Mouse (Mus musculus) forebrain, postnatal 0 days (tissue): ENCODE measurements around the gene Ap1g2. TPM values are rescaled to one million over a fixed set of nuclear protein-coding genes. Genes with fewer than 3 reads are reported as not detected.

Experiments
- ATAC-seq: fragments of 200-750 bp; cut with Nextera tagmentation; 2 replicates; pipeline ENCODE4 v1.8.0; 2017; ENCODE audit warnings: mild to moderate bottlenecking, moderate library complexity
- DNase-seq: peaks from one replicate; pipeline ENCODE4 v3.0.0-alpha.2; 2015
- H3K27ac ChIP-seq: fragments of 300-500 bp; sonication (generic); 2 replicates; pipeline ENCODE4 v1.5.1; 2014; ENCODE audit warnings: low read depth, mild to moderate bottlenecking, antibody characterized with exemption, low read length, moderate library complexity, mixed read lengths
- H3K27me3 ChIP-seq: fragments of 300-500 bp; sonication (generic); 2 replicates; pipeline ENCODE4 v1.6.1; 2014; ENCODE audit warnings: mild to moderate bottlenecking, low read length, mixed read lengths; ENCODE audit not compliant: insufficient read depth
- H3K36me3 ChIP-seq: fragments of 300-500 bp; sonication (generic); 2 replicates; pipeline ENCODE4 v1.6.1; 2014; ENCODE audit warnings: mild to moderate bottlenecking, moderate library complexity; ENCODE audit not compliant: insufficient read depth
- H3K4me1 ChIP-seq: fragments of 300-500 bp; sonication (generic); 2 replicates; pipeline ENCODE4 v1.6.1; 2014; ENCODE audit warnings: antibody characterized with exemption; ENCODE audit not compliant: insufficient read depth
- H3K4me2 ChIP-seq: fragments of 300-500 bp; sonication (generic); 2 replicates; pipeline ENCODE4 v1.6.1; 2014; ENCODE audit warnings: low read depth, mild to moderate bottlenecking, moderate library complexity
- H3K4me3 ChIP-seq: fragments of 300-500 bp; sonication (generic); 2 replicates; pipeline ENCODE4 v1.5.1; 2014; ENCODE audit warnings: low read depth, low read length, mixed read lengths
- H3K9ac ChIP-seq: fragments of 300-500 bp; sonication (generic); 2 replicates; pipeline ENCODE4 v1.6.1; 2014; ENCODE audit warnings: mild to moderate bottlenecking
- H3K9me3 ChIP-seq: fragments of 300-500 bp; sonication (generic); 2 replicates; pipeline ENCODE4 v1.6.1; 2016; ENCODE audit warnings: low read length
- CTCF ChIP-seq: sonication (generic); IDR thresholded peaks from 2 replicates; pipeline ENCODE4 v1.5.1; 2016; ENCODE audit warnings: antibody characterized with exemption, control low read depth, low read depth
- WGBS: fragments of 180-500 bp; shearing (Covaris S2); extraction: QIAGEN DNeasy Blood & Tissue Kit; methylation state at CpG from one replicate; pipeline ENCODE4 v1.1.7; 2014; 5-methylcytosine and 5-hydroxymethylcytosine counted together
- polyA plus RNA-seq: library from polyadenylated mRNA; unstranded; fragments of >200 nt; fragmentation: Nextera tagmentation; extraction: Ambion mirVana; gene quantifications from 2 replicates; pipeline ENCODE4 v1.2.1, GENCODE M21; 2015
- total RNA-seq: library from RNA; depleted of rRNA; stranded (reverse); fragments of >200 nt; gene quantifications from 2 replicates; pipeline ENCODE4 v1.2.3, GENCODE M21; 2014

The Ap1g2 gene
- total and polyA plus RNA-seq, 2 experiments from 2014 or later: 5.5 to 12.8 TPM

GRCm38 (mm10) chr14:55113975-55114645 lies 7.7 kb upstream of the Ap1g2 start:
- TF ChIP-seq CTCF: peak; percentile 66
- Histone ChIP-seq H3K4me3 (peak overlapping the region; percentile 86), H3K9me3 (no peaks in the 10 kb centered on the region), H3K4me1 (peaks cover 43% of the 10 kb centered on the region), H3K27ac (peak overlapping the region; percentile 97), H3K27me3 (no peaks in the 10 kb centered on the region), H3K4me2 (peak overlapping the region; percentile 76), H3K9ac (peak overlapping the region; percentile 95), H3K36me3 (peaks cover 7% of the 10 kb centered on the region)
- ATAC-seq (no peak), DNase-seq (no peak)
- 10% methylated on average over 26 of the region's 26 CpGs for WGBS

GRCm38 (mm10) chr14:55113351-55113974 lies 7.1 kb upstream of the Ap1g2 start:
- H3K4me3 ChIP-seq: peak overlapping the region; percentile 86
- H3K4me1 ChIP-seq: peaks cover 47% of the 10 kb centered on the region
- TF ChIP-seq CTCF: no peak
- H3K4me2 ChIP-seq: peak overlapping the region; percentile 76
- 76% methylated on average over 51 of the region's 51 CpGs for WGBS
- H3K27me3 ChIP-seq: no peaks in the 10 kb centered on the region
- H3K9ac ChIP-seq: peak overlapping the region; percentile 95
- ATAC-seq (no peak), DNase-seq (no peak)
- peaks cover 7% of the 10 kb centered on the region for H3K36me3 ChIP-seq
- peak overlapping the region; percentile 97; the same call in 1 of the 2 replicates for H3K27ac ChIP-seq
- H3K9me3 ChIP-seq: no peaks in the 10 kb centered on the region

GRCm38 (mm10) chr14:55111720-55112119 lies 5.3 kb upstream of the Ap1g2 start:
- Histone ChIP-seq H3K27me3 (no peaks in the 10 kb centered on the region), H3K4me1 (peaks cover 48% of the 10 kb centered on the region), H3K36me3 (peaks cover 7% of the 10 kb centered on the region), H3K9ac (no peak overlapping the region), H3K27ac (0 out of 2 replicates have a peak overlapping the region, but pooled peaks have one; percentile 15), H3K9me3 (no peaks in the 10 kb centered on the region), H3K4me3 (no peak overlapping the region), H3K4me2 (peak overlapping the region; percentile 9)
- 50% methylated on average over 2 of the region's 2 CpGs for WGBS
- ATAC-seq (no peak), DNase-seq (peak; percentile 76)
- no peak for TF ChIP-seq CTCF

GRCm38 (mm10) chr14:55110076-55110475 lies 3.7 kb upstream of the Ap1g2 start:
- Histone ChIP-seq H3K4me3 (no peak overlapping the region), H3K4me1 (peaks cover 59% of the 10 kb centered on the region), H3K27ac (peak overlapping the region; percentile 92), H3K9ac (peak overlapping the region; percentile 39; the same call in 1 of the 2 replicates), H3K36me3 (peaks cover 7% of the 10 kb centered on the region), H3K27me3 (no peaks in the 10 kb centered on the region), H3K4me2 (0 out of 2 replicates have a peak overlapping the region, but pooled peaks have one; percentile 35), H3K9me3 (no peaks in the 10 kb centered on the region)
- WGBS: 40% methylated on average over 9 of the region's 9 CpGs
- DNase-seq (no peak), ATAC-seq (no peak)
- no peak for TF ChIP-seq CTCF

- peak overlapping the region; percentile 39 for H3K9ac ChIP-seq
- H3K27me3 ChIP-seq: no peaks in the 10 kb centered on the region
- H3K4me3 ChIP-seq: no peak overlapping the region
- TF ChIP-seq CTCF: no peak
- DNase-seq (no peak), ATAC-seq (no peak)
- WGBS: 15% methylated on average over 21 of the region's 21 CpGs
- H3K4me1 ChIP-seq: peaks cover 62% of the 10 kb centered on the region
- peaks cover 7% of the 10 kb centered on the region for H3K36me3 ChIP-seq
- H3K9me3 ChIP-seq: no peaks in the 10 kb centered on the region
- peak overlapping the region; percentile 92 for H3K27ac ChIP-seq
- peak overlapping the region; percentile 35 for H3K4me2 ChIP-seq
These were observed 2.9 kb upstream of the Ap1g2 start for GRCm38 (mm10) chr14:55109048-55109873.

- Histone ChIP-seq H3K9me3 (no peaks in the 10 kb centered on the region), H3K27ac (peak overlapping the region; percentile 92), H3K4me2 (peak overlapping the region; percentile 35), H3K27me3 (no peaks in the 10 kb centered on the region), H3K9ac (peak overlapping the region; percentile 14), H3K4me1 (peaks cover 53% of the 10 kb centered on the region), H3K36me3 (peaks cover 6% of the 10 kb centered on the region), H3K4me3 (no peak overlapping the region)
- peak; percentile 90 for DNase-seq
- WGBS: 30% methylated on average over 9 of the region's 9 CpGs
- no peak; the same call in 1 of the 2 replicates for TF ChIP-seq CTCF
- ATAC-seq: peak; percentile 91
These were observed 1.9 kb upstream of the Ap1g2 start for GRCm38 (mm10) chr14:55108202-55108870.
